Comparison of ENCODE assay signal across 8 mouse cellular contexts in genomic region chr9:103595190-103595837, GRCm38 (mm10).
A peak's percentile ranks its signal among the peaks of the same experiment; 100 is the strongest.
DNase-seq lines count a peak whose midpoint lies in the region; ATAC-seq and TF ChIP-seq lines count a peak whose summit lies in the region.

No protein-coding gene starts in this region.

- no peaks in the 10 kb centered on the region for H3K36me3 ChIP-seq in CH12.LX (replicated peaks in 1 of 2; ENCODE audit: control insufficient read depth in 1 of 2, insufficient read depth in 1 of 2, low read length in 1 of 2)
- H3K36me3 ChIP-seq in kidney, embryonic 14.5 days (ENCODE audit: control insufficient read depth, insufficient read depth, low read length) = no peaks in the 10 kb centered on the region

- no peak overlapping the region for H3K4me2 ChIP-seq in CH12.LX (ENCODE audit: insufficient read depth, low read depth, poor library complexity, severe bottlenecking)
- H3K4me2 ChIP-seq in kidney, embryonic 14.5 days (replicated peaks; ENCODE audit: low read depth, low read length) = no peak overlapping the region

- H3K27me3 ChIP-seq in CH12.LX (replicated peaks) = peaks cover 34% of the 10 kb centered on the region
- H3K27me3 ChIP-seq in kidney, embryonic 14.5 days (ENCODE audit: control insufficient read depth, insufficient read depth, low read length) = no peaks in the 10 kb centered on the region

- DNase-seq in CH12.LX (ENCODE audit: extremely low read depth) = peak; percentile 24
- peak; percentile 27 to 34 for DNase-seq in adrenal gland, postnatal 36 days
- peak; percentile 60 for DNase-seq in frontal cortex, postnatal 14 days (ENCODE audit: low spot score in 2 of 2)
- peak; percentile 81 to 89 for DNase-seq in left cerebral cortex, postnatal 25 days (ENCODE audit: low spot score in 2 of 2)
- DNase-seq in right cerebral cortex, adult 18-20 months = peak; percentile 73
- DNase-seq in spleen, postnatal 10 days (ENCODE audit: low spot score in 2 of 2) = no peak
- no peak for DNase-seq in thymus, postnatal 25 days

- intact Hi-C loops in left cerebral cortex, postnatal 25 days (cut with DNase I) = loop anchor here (5.0 kb wide), 1 partner anchor 93 kb away; no protein-coding TSS in a partner anchor

- H3K4me3 ChIP-seq in CH12.LX (replicated peaks in 1 of 3; ENCODE audit: low read depth in 2 of 3, low read length in 2 of 3, poor library complexity in 1 of 3) = no peak overlapping the region
- no peak overlapping the region for H3K4me3 ChIP-seq in kidney, embryonic 14.5 days (ENCODE audit: low read length)

- TF ChIP-seq RAD21 in CH12.LX (IDR thresholded peaks at IDR 0.05; ENCODE audit: low read depth, low read length) = no peak

- H3K27ac ChIP-seq in CH12.LX (ENCODE audit: insufficient read depth, low read depth) = no peak overlapping the region
- H3K27ac ChIP-seq in kidney, embryonic 14.5 days (ENCODE audit: low read depth, low read length) = no peak overlapping the region

- in situ Hi-C loops in CH12.LX (cut with MboI; ENCODE audit: low pct_ligation_motif_present, low pct_unique_long_range_greater_than_20kb, low sequenced_read_pairs) = no loop called here

- H3K9me3 ChIP-seq in CH12.LX (replicated peaks; ENCODE audit: low read length) = no peaks in the 10 kb centered on the region
- H3K9me3 ChIP-seq in kidney, embryonic 14.5 days (ENCODE audit: control insufficient read depth, low read length) = no peaks in the 10 kb centered on the region

- dilution Hi-C loops in CH12.LX (cut with MboI; ENCODE audit: extremely low pct_ligation_motif_present, extremely low pct_unique_long_range_greater_than_20kb, low sequenced_read_pairs) = no loop called here

- no peaks in the 10 kb centered on the region for H3K4me1 ChIP-seq in CH12.LX (ENCODE audit: control insufficient read depth in 1 of 2, insufficient read depth in 2 of 2)
- no peaks in the 10 kb centered on the region for H3K4me1 ChIP-seq in kidney, embryonic 14.5 days (ENCODE audit: control insufficient read depth, insufficient read depth, low read length)

- no peak for TF ChIP-seq CTCF in CH12.LX (conservative IDR thresholded peaks at IDR 0.05 in 1 of 2, IDR thresholded peaks at IDR 0.05 in 1 of 2; ENCODE audit: low read depth in 2 of 2, low read length in 2 of 2)

- no peak for TF ChIP-seq EP300 in CH12.LX (IDR thresholded peaks at IDR 0.05; ENCODE audit: low read length)

- ATAC-seq in kidney, embryonic 14.5 days (ENCODE audit: low FRiP score, low TSS enrichment) = no peak

- H3K79me2 ChIP-seq in CH12.LX (replicated peaks; ENCODE audit: control insufficient read depth, extremely low read depth, insufficient read depth, poor library complexity, severe bottlenecking) = no peaks in the 10 kb centered on the region

- 62% methylated on average over 6 of the region's 6 CpGs for WGBS in kidney, embryonic 14.5 days

- TF ChIP-seq POLR2A in CH12.LX (IDR thresholded peaks at IDR 0.05; ENCODE audit: low read depth, low read length) = no peak

- no peak overlapping the region for H3K9ac ChIP-seq in CH12.LX (ENCODE audit: insufficient read depth, low read depth)
- no peak overlapping the region for H3K9ac ChIP-seq in kidney, embryonic 14.5 days (ENCODE audit: low read depth, low read length)

TF ChIP-seq in CH12.LX, 34 proteins besides CTCF, POLR2A, EP300 and RAD21:
- TF ChIP-seq MXI1 (IDR thresholded peaks at IDR 0.05; ENCODE audit: low read depth, low read length) (peak; percentile 98), MAFK (IDR thresholded peaks at IDR 0.05; ENCODE audit: insufficient replicate concordance, low read length) (no peak)

Comparison
In these comparisons a context has a peak if more than half of its experiments do, and no peak if none do; other contexts are left out.
1. DNase-seq: peak in CH12.LX (single experiment), adrenal gland, postnatal 36 days (2 of 2), frontal cortex, postnatal 14 days (2 of 2), left cerebral cortex, postnatal 25 days (2 of 2) and right cerebral cortex, adult 18-20 months (single experiment); none in spleen, postnatal 10 days (0 of 2) and thymus, postnatal 25 days (single experiment).